Mouse (Mus musculus) MEL (cell line): ENCODE measurements at regions not wholly inside any gene's neighbourhood (a gene's known extent, or its start where the extent isn't known, plus 50 kb on each side); places are given as distances from the start of the nearest gene placed in this dataset.

ENCODE experiments used
- DNase-seq: peaks from one replicate; pipeline ENCODE4 v3.0.0; 2011; ENCODE audit warnings: low read depth, low spot score
- H3K27ac ChIP-seq: 2 replicates; pipeline ENCODE4 v1.5.1; 2012; ENCODE audit warnings: low read depth, mild to moderate bottlenecking, control low read depth, low read length, moderate library complexity; ENCODE audit not compliant: control insufficient read depth
- H3K27me3 ChIP-seq, 2 experiments: fragments of 150-350 bp in 1 of 2; sonication (generic) in 1 of 2; 2 replicates each; pipeline ENCODE4 v1.6.1; 2012; ENCODE audit warnings: low read length in 2 of 2, mild to moderate bottlenecking in 2 of 2, improper control_type of control experiment in 1 of 2, moderate library complexity in 1 of 2; ENCODE audit not compliant: insufficient read depth in 2 of 2, control insufficient read depth in 1 of 2
- H3K36me3 ChIP-seq, 2 experiments: 2 replicates each; pipeline ENCODE4 v1.6.1; 2012 to 2014; ENCODE audit warnings: low read length in 2 of 2, improper control_type of control experiment in 1 of 2, inconsistent platforms in 1 of 2, mild to moderate bottlenecking in 1 of 2; ENCODE audit not compliant: insufficient read depth in 2 of 2, control insufficient read depth in 1 of 2
- H3K4me1 ChIP-seq, 2 experiments: fragments of 150-350 bp in 1 of 2; sonication (generic) in 1 of 2; 2 replicates each; pipeline ENCODE4 v1.6.1; 2012; ENCODE audit warnings: low read length in 2 of 2, improper control_type of control experiment in 1 of 2, mild to moderate bottlenecking in 1 of 2; ENCODE audit not compliant: insufficient read depth in 2 of 2, control insufficient read depth in 1 of 2
- H3K4me3 ChIP-seq, 2 experiments: fragments of 150-350 bp in 1 of 2; sonication (generic) in 1 of 2; 2 replicates each; pipeline ENCODE4 v1.5.1; 2012; ENCODE audit warnings: low read depth in 2 of 2, low read length in 2 of 2, mild to moderate bottlenecking in 2 of 2, moderate library complexity in 2 of 2, control low read depth in 1 of 2, improper control_type of control experiment in 1 of 2; ENCODE audit not compliant: control insufficient read depth in 1 of 2, insufficient read depth in 1 of 2
- H3K79me2 ChIP-seq: 2 replicates; pipeline ENCODE4 v1.6.1; 2012; ENCODE audit warnings: mild to moderate bottlenecking, low read length, moderate library complexity; ENCODE audit not compliant: control insufficient read depth, poor library complexity, insufficient read depth
- H3K9ac ChIP-seq: 2 replicates; pipeline ENCODE4 v1.6.1; 2012; ENCODE audit warnings: low read depth, mild to moderate bottlenecking, control low read depth, low read length, moderate library complexity; ENCODE audit not compliant: control insufficient read depth, poor library complexity, severe bottlenecking
- H3K9me3 ChIP-seq: fragments of 150-350 bp; sonication (generic); replicated peaks from 2 replicates; pipeline ENCODE4 v1.6.1; 2012; ENCODE audit warnings: mild to moderate bottlenecking, low read length, improper control_type of control experiment, moderate library complexity; ENCODE audit not compliant: insufficient read depth
- CHD1 ChIP-seq: IDR thresholded peaks from 2 replicates; pipeline ENCODE4 v1.6.1; 2012; ENCODE audit warnings: low read depth, mild to moderate bottlenecking, inconsistent platforms, low read length, improper control_type of control experiment
- CHD2 ChIP-seq: IDR thresholded peaks from 2 replicates; pipeline ENCODE4 v1.6.1; 2011; ENCODE audit warnings: low read length, improper control_type of control experiment
- CTCF ChIP-seq, 3 experiments: IDR thresholded peaks in 2 of 3; conservative IDR thresholded peaks in 1 of 3; 2 replicates each; pipeline ENCODE4 v1.5.1; 2011 to 2012; ENCODE audit warnings: low read length in 3 of 3, low read depth in 2 of 3, mild to moderate bottlenecking in 2 of 3, improper control_type of control experiment in 1 of 3, inconsistent platforms in 1 of 3, mixed read lengths in 1 of 3, moderate library complexity in 1 of 3; ENCODE audit not compliant: control insufficient read depth in 1 of 3, insufficient read depth in 1 of 3, poor library complexity in 1 of 3, severe bottlenecking in 1 of 3
- E2F4 ChIP-seq: IDR thresholded peaks from 2 replicates; pipeline ENCODE4 v1.6.1; 2011; ENCODE audit warnings: low read depth, low read length, improper control_type of control experiment, borderline replicate concordance
- EP300 ChIP-seq, 2 experiments: IDR thresholded peaks; 2 replicates each; pipeline ENCODE4 v1.6.1; 2011; ENCODE audit warnings: improper control_type of control experiment in 2 of 2, low read length in 2 of 2, low read depth in 1 of 2, mild to moderate bottlenecking in 1 of 2
- ETS1 ChIP-seq: IDR thresholded peaks from 2 replicates; pipeline ENCODE4 v1.6.1; 2012; ENCODE audit warnings: low read depth, mild to moderate bottlenecking, inconsistent platforms, low read length, improper control_type of control experiment, moderate library complexity
- GABPA ChIP-seq: IDR thresholded peaks from 2 replicates; pipeline ENCODE4 v1.6.1; 2012; ENCODE audit warnings: low read depth, mild to moderate bottlenecking, inconsistent platforms, low read length, improper control_type of control experiment, moderate library complexity
- GATA1 ChIP-seq: IDR thresholded peaks from 2 replicates; pipeline ENCODE4 v1.6.1; 2011; ENCODE audit warnings: low read depth, low read length, improper control_type of control experiment
- HCFC1 ChIP-seq: IDR thresholded peaks from 2 replicates; pipeline ENCODE4 v1.6.1; 2012; ENCODE audit warnings: low read depth, mild to moderate bottlenecking, inconsistent platforms, low read length, improper control_type of control experiment, moderate library complexity
- KAT2A ChIP-seq: conservative IDR thresholded peaks from 2 replicates; pipeline ENCODE4 v1.6.1; 2012; ENCODE audit warnings: low read depth, low read length, improper control_type of control experiment, inconsistent platforms
- MAZ ChIP-seq: IDR thresholded peaks from 2 replicates; pipeline ENCODE4 v1.6.1; 2012; ENCODE audit warnings: low read depth, mild to moderate bottlenecking, inconsistent platforms, low read length, improper control_type of control experiment
- MXI1 ChIP-seq: IDR thresholded peaks from 2 replicates; pipeline ENCODE4 v1.6.1; 2011; ENCODE audit warnings: mild to moderate bottlenecking, low read depth, low read length, improper control_type of control experiment
- NELFE ChIP-seq: IDR thresholded peaks from 2 replicates; pipeline ENCODE4 v1.6.1; 2011; ENCODE audit warnings: low read depth, low read length, improper control_type of control experiment
- NRF1 ChIP-seq: IDR thresholded peaks from 2 replicates; pipeline ENCODE4 v1.6.1; 2014; ENCODE audit warnings: low read depth, mild to moderate bottlenecking, inconsistent platforms, low read length, improper control_type of control experiment, moderate library complexity; ENCODE audit not compliant: poor library complexity, insufficient read depth, severe bottlenecking
- POLR2A ChIP-seq, 2 experiments: IDR thresholded peaks; 2 replicates each; pipeline ENCODE4 v1.6.1; 2011 to 2012; ENCODE audit warnings: low read length in 2 of 2, mild to moderate bottlenecking in 2 of 2, control low read depth in 1 of 2, improper control_type of control experiment in 1 of 2, low read depth in 1 of 2, moderate library complexity in 1 of 2; ENCODE audit not compliant: control insufficient read depth in 1 of 2, insufficient read depth in 1 of 2, poor library complexity in 1 of 2
- POLR2AphosphoS5 ChIP-seq: IDR thresholded peaks from 2 replicates; pipeline ENCODE4 v1.6.1; 2012; ENCODE audit warnings: low read depth, borderline replicate concordance, mild to moderate bottlenecking, inconsistent platforms, low read length, moderate library complexity, mixed read lengths
- RAD21 ChIP-seq: IDR thresholded peaks from 2 replicates; pipeline ENCODE4 v1.6.1; 2011; ENCODE audit warnings: mild to moderate bottlenecking, low read depth, low read length, improper control_type of control experiment
- UBTF ChIP-seq: IDR thresholded peaks from 2 replicates; pipeline ENCODE4 v1.6.1; 2012; ENCODE audit warnings: low read depth, mild to moderate bottlenecking, inconsistent platforms, low read length, improper control_type of control experiment, moderate library complexity, borderline replicate concordance; ENCODE audit not compliant: insufficient read depth
- USF1 ChIP-seq: IDR thresholded peaks from 2 replicates; pipeline ENCODE4 v1.6.1; 2014; ENCODE audit warnings: low read depth, mild to moderate bottlenecking, inconsistent platforms, low read length, improper control_type of control experiment, moderate library complexity
- ZKSCAN1 ChIP-seq: IDR thresholded peaks from 2 replicates; pipeline ENCODE4 v1.6.1; 2012; ENCODE audit warnings: low read depth, mild to moderate bottlenecking, inconsistent platforms, low read length, improper control_type of control experiment, moderate library complexity
- ZNF384 ChIP-seq: IDR thresholded peaks from 2 replicates; pipeline ENCODE4 v1.6.1; 2012; ENCODE audit warnings: low read depth, mild to moderate bottlenecking, inconsistent platforms, low read length, improper control_type of control experiment

- Histone ChIP-seq H3K9ac (no peak overlapping the region), H3K79me2 (no peaks in the 10 kb centered on the region)
- TF ChIP-seq KAT2A (no peak), CHD2 (no peak), RAD21 (no peak), E2F4 (no peak), CHD1 (no peak), HCFC1 (no peak), CTCF (IDR thresholded peaks at IDR 0.05 in 2 of 3, conservative IDR thresholded peaks at IDR 0.05 in 1 of 3; ENCODE audit: control insufficient read depth in 1 of 3, insufficient read depth in 1 of 3, low read depth in 2 of 3, low read length in 3 of 3, poor library complexity in 1 of 3, severe bottlenecking in 1 of 3) (no peak), ETS1 (no peak), ZKSCAN1 (no peak)
Measured at GRCm38 (mm10) chr10:9258705-9259104, 372.8 kb upstream of the Sash1 start.

GRCm38 (mm10) chr10:9252941-9253217 lies 367.0 kb upstream of the Sash1 start:
- H3K9me3 ChIP-seq = no peaks in the 10 kb centered on the region
- no peak overlapping the region for H3K27ac ChIP-seq
- no peaks in the 10 kb centered on the region for H3K79me2 ChIP-seq
- H3K9ac ChIP-seq = no peak overlapping the region
- TF ChIP-seq UBTF (no peak), NELFE (no peak), E2F4 (no peak), KAT2A (no peak), EP300 (IDR thresholded peaks at IDR 0.05; ENCODE audit: low read depth in 1 of 2, low read length in 2 of 2) (no peak), NRF1 (no peak), ZKSCAN1 (no peak), CHD1 (no peak), USF1 (no peak), MAZ (no peak), ZNF384 (no peak), POLR2A (IDR thresholded peaks at IDR 0.05; ENCODE audit: control insufficient read depth in 1 of 2, insufficient read depth in 1 of 2, low read depth in 1 of 2, low read length in 2 of 2, poor library complexity in 1 of 2) (no peak), GABPA (no peak), CHD2 (no peak), POLR2AphosphoS5 (no peak), GATA1 (no peak), MXI1 (no peak)
- TF ChIP-seq, all 39 proteins: peak for 0
- DNase-seq = no peak
- no peaks in the 10 kb centered on the region for H3K36me3 ChIP-seq
- H3K4me3 ChIP-seq = no peak overlapping the region
- H3K4me1 ChIP-seq = no peaks in the 10 kb centered on the region
- no peaks in the 10 kb centered on the region for H3K27me3 ChIP-seq

More at GRCm38 (mm10) chr10:9258705-9259104, 372.8 kb upstream of the Sash1 start:
- no peaks in the 10 kb centered on the region for H3K27me3 ChIP-seq
- H3K36me3 ChIP-seq = no peaks in the 10 kb centered on the region
- H3K9me3 ChIP-seq = no peaks in the 10 kb centered on the region
- no peak overlapping the region for H3K27ac ChIP-seq
- no peaks in the 10 kb centered on the region for H3K4me1 ChIP-seq
- no peak overlapping the region for H3K4me3 ChIP-seq
- no peak for DNase-seq
